Mouse (Mus musculus): ENCODE results near the gene Bicc1.
A peak's percentile ranks its signal among the peaks of the same experiment; 100 is the strongest.
"Not testable (repeated sequence)": the region's sequence is repeated elsewhere in the genome, so short reads cannot be mapped to it uniquely, and the experiment has no call there.

Bicc1 gene

DNA sequence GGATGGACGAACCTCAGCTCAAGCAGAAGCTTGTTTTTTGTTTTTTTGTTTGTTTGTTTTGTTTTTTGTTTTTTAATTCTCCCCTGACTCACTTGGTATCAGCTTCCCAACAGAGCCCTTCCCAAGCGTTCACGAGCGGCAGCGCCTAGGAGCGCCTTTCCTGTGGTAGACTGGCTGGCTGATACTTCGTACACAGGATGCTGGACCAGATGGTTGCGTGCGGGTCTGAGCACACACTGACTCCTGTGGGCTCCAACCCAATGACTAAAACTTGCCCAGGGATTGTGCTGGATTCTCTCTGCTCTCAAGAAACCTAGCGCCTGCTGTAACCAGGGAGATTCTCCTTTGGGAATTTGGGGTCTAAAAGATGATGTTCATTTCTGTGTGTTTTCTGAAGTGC, 211.2 kb downstream of the Bicc1 start:
- no peak for DNase-seq (ENCODE audit: low spot score in 2 of 2)

DNA sequence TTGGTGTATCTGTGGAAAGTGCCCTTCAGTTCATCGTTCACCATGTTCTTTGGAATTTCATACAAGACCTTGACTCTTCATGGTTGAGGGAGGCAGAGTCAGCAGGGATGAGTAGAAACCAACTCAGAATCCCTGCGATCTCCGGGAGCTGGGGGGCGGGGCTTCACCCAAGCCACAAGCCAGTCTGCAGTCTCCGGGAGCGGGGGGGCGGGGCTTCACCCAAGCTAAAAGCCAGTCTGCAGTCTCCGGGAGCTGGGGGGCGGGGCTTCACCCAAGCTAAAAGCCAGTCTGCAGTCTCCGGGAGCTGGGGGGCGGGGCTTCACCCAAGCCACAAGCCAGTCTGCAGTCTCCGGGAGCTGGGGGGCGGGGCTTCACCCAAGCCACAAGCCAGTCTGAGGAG, 213.4 kb downstream of the Bicc1 start:
- not testable (repeated sequence) for DNase-seq (ENCODE audit: low spot score in 2 of 2)

DNA sequence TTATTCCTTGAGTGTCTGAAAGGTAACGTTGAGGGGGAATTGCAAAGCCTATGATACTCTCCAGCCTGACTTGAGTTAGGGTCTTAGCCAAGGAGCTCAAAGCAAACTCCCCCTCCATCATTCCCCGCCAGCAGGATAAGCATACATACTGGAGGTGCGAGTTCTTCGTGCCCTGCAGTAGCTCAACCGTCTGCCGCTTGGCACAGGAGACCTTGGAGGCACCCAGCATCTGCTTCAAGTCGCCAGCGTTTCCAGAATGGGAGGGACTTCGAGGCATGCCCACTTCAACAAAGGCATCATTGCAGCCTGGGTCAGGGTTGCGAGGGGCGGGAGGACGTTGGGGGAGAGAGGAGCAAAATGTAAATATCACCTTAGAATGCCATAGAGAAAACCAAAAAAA, 214.4 kb downstream of the Bicc1 start:
- DNase-seq (ENCODE audit: low spot score in 2 of 2): no peak

DNA sequence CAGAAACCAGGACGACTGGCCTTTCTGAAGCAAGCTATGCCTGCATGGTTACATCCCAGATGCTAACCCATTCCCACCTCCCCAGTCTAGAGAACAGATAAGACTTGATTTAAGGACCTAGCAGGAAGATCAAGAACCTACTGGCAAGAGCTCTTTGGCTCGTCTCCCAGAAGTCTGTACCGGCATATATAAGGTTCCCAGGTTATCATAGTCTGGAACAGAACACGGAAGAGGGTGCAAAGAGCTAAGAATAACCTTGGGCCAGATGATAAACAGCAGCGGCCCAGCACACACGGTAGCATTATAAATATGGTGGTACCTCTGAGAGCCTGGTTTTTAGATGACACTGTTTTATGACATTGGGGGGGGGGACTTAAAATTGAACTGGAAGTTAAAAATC, 217.9 kb downstream of the Bicc1 start:
- DNase-seq (ENCODE audit: low spot score in 2 of 2): no peak

DNA sequence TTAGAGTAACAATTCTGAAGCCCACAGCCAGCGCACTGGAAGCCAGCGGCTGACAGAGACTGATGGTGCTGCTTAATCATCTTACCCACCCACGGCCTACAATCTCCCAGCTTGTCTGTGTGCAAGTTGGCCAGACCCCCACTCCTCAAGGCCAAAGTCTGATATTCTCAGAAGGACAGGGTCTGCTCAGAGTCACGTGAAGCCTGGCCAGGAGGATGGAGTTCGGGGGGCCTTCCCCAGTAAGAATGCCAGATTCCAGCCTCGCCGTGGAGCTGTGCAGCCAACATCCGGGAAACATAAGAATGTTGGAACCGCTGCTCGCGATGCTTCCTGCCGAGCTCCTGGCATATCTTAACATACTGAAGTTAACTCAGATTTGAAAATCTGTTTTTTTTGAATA, 219.7 kb downstream of the Bicc1 start:
- no peak for DNase-seq (ENCODE audit: low spot score in 2 of 2)

DNA sequence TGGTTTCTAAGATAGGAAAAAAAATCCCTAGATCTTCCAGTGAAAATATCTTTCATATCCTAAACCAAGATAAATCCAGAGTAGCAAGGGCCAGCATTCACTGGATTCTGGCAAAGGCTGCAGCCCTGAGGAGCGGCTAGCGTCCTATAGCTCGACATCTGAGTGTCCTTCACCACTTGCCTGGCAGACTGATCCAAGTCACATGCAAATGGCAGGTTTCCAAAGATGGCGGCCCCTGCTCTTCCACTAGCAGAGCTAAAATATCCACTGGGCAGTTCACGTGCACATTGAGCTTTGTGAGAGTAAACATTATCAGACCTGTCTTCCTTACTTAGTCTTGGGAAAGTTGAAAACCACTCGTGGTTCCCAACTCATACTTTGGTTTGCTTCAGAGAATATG, 222.1 kb downstream of the Bicc1 start:
- no peak for DNase-seq (ENCODE audit: low spot score in 2 of 2)

DNA sequence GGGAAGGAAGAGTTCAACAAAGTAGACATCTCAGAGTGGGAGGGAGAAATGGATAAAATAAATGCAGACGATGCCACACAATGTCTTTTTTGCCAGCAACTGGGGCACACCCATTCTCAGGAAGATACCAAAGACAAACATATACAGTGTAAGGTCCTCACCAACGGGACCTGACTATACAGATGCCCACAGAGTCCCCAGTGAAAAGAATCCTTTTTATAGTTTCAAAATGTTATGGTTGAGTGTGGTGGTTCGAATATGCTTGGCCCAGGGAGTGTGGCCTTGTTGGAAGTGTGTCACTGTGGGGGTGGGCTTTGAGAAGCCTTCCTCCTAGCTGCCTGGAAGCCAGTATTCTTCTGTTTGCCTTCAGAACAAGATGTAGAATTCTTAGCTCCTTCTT, 223.5 kb downstream of the Bicc1 start:
- no peak for DNase-seq (ENCODE audit: low spot score in 2 of 2)

DNA sequence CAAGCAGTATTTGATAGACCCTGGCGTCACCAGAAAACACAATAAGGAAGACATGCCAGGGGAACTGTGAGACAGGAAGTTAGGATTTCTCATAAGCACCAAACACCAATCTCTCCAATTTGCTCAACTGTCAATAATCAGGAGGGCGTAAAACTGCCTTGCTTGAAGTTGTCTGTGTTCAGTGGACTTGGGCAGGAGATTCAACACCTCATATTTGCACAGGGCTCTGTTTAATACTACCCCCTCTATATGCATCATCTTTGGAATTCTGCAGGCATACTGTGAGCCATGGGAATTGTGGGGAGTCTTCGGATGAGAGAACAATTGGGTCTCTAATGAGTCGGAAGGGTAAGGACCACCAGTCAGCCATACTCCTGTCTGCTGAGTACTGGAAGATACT, 233.4 kb downstream of the Bicc1 start:
- no peak for DNase-seq (ENCODE audit: low spot score in 2 of 2)

DNA sequence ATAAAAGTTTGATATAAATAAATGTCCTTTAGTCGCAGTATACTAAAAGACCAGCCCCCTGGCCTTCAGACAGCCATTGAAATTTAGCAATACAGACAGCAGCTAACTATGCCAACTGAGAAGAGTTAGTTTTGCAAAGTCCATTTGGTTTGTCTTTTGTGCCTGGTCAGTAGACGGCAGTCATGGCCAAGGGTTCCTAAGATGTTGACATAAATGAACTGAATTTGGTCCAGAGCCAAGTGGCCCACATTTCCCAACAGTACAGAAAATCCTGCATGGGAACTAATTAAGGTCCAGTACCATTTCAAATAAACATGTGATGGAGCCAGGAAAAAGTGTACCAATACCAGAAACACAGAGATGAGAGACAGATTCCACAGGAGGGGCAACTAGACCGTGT, 235.2 kb downstream of the Bicc1 start:
- no peak for DNase-seq (ENCODE audit: low spot score in 2 of 2)

DNA sequence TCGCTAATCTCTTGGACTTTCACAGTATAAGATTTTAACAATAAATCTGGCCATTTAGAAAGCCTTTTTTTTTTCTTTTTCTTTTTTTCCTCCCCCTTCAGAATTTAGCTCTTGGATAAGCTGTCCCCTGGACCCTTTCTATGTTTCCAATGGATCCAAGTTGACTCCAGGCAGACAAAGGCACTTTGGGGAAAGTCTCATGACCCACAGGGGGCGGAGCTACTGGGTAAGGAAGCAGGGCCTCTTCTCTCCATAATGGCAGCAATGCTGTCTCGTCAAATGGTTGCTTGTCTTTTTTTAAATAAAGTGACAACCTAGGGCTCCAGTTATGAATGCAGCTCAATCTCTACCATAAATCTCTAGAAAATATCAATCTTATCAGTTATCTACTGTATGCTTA, 235.6 kb downstream of the Bicc1 start:
- no peak for DNase-seq (ENCODE audit: low spot score in 2 of 2)

DNA sequence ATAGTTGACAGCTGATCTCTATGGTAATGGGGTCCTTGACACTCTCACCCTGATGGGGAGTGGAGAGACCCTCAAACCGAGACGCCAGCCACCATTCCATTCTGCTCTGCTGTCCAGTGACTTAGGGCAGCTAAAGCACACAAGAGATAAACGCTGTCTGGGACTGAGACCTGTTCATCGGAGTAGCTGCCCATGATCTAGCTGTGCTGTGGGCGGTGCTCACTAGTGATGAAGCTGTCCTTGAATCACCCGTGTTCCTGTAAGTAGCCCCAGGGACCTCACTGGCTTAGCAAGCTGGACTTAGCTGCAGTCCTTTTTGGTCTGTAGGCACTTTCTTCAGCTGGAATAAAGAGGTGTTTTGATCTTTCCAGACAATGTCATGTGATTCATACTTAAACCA, 238.0 kb downstream of the Bicc1 start:
- no peak for DNase-seq (ENCODE audit: low spot score in 2 of 2)

DNA sequence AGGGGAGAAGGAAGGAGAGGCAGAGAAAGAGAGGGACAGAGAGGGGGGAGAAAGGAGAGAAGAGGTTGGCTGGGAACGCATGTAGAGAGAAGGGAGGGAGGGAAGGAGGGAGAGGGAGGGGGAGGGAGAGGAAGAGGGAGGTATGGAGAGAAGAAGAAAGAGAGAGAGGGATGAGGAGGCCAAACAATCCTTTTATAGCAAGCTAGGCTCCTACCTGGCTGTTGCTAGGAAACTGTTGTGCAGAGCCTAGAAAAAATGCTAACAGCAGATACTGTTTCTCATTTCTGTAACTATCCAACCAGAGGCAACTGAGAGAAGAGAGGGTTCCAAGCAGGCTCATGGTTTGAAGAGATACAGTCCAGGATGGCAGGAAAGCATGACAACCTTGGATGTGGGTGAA, 239.6 kb downstream of the Bicc1 start:
- DNase-seq (ENCODE audit: low spot score in 2 of 2): no peak

DNA sequence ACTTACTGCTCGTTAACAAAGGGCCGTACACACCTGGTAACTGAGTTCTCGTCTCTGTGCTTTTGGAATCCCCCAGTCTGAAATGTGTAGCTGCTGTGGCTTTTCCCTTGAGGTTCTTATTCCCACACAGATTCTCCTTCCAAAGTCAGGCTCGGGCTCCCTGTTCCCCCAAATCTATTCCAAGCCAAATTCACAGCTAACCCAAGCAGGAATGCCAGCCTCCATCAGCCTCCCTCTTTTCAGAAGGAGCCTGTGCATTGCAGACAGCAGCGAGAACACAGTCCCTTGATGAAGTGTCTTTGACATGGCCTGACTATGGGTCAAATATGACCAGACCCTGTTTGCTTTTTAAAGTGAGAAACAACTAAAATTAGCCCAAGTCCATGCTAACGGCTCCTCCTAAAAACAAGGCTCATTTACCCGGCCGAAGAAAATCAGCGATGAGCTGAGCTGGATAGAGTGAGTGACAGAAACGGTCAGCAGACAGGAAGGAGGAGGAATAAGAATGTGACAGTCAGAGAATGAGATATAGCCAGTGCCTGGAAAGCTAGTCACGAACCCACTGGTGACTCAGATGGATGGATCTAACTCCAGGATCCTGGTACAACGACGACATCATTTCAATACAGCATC, 240.4 kb downstream of the Bicc1 start:
- no peak for DNase-seq (ENCODE audit: low spot score in 2 of 2)

DNA sequence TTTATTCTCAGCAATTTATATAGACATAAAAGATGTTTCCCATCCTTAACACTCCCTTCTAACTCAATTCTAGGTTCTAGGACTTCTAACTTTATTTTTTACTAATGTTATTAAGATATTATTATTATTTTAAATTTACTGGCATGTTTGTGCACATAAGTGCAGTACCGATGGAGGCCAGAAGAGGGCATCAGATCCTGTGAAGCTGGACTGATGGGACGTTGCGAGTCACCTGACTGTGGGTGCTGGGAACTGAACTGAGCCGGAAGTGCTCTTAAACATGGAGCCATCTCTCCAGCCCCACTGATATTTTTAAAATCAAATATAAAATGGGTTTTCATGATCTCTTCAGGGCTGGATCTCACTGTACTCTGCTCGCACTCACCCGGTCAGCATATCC, 242.8 kb downstream of the Bicc1 start:
- DNase-seq (ENCODE audit: low spot score in 2 of 2): no peak

DNA sequence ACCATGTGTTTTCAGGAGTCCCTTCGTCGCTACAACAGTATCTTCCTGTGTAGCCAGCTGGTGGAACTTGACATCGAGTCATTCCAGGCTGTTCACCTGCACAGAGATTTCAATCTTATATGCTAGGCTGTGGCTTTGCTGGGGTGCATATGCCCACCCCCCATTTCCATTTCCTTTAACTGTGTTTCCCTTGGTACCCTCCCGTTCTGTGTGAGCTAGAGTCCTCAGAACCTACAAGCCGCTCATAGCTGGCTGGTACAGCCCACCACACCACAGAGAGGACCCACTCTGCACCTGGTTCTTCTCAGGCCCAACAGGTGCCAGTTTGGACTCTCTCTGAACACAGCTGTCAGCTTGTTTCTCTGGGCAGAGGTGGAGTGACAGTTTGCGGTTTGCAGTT, 244.4 kb downstream of the Bicc1 start:
- peak in 1 of 2 experiments; percentile 5 for DNase-seq (ENCODE audit: low spot score in 2 of 2)

DNA sequence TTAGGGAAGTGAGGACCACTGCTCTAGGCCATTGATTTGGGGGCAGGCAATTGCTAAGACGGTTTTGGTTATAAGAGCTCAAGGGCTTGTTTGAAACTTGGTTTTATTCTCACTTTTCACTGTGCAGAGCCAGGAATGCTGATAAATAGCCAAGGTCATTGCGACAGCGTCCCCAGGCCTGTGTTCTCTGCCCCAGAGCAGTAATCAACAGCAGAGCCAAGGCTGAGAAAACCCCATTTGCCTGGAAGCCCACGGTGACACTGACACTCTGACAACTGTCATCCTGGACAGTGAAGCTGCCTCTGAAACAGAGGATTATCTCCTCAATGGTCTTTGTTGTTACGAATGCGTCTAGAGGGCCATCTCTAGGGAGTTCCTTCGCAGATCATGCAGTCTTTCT, 255.6 kb downstream of the Bicc1 start:
- DNase-seq (ENCODE audit: low spot score in 2 of 2): no peak

DNA sequence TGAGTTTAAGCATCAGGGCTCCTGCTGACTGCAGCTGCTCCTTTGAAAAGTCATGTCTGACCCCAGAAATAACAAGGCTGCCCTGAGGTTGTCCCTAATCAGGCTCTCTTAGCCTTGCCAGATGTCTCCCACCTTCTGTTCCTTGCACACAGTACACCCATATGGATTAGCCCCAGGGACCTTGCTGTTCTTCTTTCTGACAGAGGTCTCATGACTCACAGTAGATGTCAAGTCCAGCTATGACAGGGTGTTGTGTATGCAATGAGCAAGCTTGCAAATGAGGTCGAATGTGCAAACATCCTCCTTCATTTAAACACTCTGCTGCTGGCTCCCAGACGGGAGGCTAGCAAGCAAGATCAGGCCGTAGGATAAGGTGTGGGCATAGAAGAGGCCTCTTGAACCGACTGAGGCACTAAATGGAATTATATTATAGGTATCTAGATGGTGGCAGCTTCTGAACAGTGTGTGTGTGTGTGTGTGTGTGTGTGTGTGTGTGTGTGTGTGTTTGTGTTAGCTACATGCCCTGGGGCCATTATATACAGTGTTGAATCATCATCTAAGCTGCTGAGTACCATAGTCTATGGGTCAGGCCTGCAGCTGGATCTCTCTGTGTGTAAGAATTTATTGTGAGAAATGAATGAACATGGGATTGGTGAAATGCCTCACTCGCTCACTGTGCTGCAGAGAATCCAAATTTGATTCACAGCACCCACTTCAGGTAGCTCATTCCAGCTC, 256.6 kb downstream of the Bicc1 start:
- no peak for DNase-seq (ENCODE audit: low spot score in 2 of 2)

DNA sequence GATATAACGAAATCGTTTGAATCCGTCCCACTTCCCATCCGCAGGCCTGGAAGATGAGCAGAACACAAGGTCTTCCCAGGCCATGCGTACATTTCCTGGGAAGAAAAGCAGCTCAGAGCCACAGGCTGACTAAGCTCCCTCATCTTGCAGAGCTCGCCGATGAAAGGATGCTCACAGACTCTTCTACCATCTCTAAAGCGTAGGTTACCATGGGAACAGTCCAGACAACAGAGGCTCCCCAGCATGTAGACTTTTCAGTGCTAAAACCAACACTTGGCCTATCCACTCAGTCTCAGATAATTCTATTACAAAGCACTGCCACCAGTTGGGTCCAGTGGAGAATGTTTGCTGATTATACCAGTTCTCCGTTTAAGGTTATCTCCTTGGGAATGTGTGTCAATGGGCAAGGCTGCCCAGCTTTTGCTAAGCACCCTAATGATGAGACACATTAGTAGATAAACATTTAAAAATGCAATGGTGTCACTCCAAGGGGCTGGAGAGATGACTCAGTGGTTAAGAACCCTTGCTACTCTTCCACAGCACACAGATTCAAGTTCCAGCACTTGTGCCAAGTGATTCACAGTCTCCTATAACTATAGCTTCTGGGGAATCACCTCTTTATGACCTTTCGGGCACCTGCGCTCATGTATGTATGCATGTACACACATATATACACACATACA, 258.2 kb downstream of the Bicc1 start:
- DNase-seq (ENCODE audit: low spot score in 2 of 2): no peak

DNA sequence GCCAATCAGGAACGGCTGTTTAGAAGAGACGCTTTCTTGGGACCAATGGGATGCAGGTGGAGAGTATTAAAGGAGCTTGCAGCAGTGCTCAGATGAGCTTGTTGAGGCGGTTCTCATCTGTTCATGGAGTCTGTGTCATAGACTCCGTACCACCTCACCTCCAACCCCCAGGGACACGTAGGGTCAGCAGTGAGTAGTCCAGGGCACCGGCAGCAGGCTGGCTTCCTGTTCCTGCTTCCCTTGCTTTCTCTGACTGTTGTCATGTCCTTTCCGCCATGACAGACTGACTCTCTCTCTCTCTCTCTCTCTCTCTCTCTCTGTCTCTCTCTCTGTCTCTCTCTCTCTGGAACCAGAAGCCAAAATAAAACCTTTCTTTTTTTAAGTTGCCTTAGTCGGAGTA, 263.6 kb downstream of the Bicc1 start:
- no peak for DNase-seq (ENCODE audit: low spot score in 2 of 2)

DNA sequence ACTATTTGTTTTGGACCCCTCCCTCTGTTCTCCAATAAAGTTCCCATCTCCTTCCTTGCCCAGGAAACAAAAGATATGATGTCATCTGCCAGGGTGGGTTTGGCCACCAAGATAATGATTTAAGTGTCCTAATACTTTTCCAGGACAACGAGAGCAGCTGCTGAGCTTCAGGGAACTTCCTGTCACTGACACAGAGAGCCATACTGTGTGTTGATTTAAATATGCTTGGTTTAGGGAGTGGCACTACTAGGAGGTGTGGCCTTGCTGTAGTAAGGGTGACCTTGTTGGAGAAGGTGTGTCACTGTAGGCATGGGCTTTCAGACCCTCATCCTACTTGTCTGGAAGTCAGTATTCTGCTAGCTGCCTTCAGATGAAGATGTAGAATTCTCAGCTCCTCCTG, 281.5 kb downstream of the Bicc1 start:
- DNase-seq (ENCODE audit: low spot score in 2 of 2): no peak

DNA sequence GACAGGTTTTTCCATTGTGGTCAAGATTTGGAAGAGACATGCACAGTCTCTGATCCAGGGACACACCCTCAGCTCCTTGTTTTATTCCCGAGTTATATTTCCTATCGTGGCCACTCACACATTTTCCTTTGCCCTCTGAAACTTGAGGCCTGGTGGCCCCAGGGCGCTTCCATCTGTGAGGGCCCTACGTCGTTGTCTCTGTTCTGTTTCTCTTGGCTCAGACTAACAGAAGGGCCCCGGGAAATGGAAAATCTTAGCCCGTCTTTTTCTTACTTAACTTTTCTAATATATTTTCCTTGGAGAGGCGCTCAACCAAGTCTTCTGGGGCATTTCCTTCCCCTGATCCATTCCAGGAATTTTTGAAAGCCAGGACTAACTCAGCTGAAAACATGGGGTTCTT, 281.9 kb downstream of the Bicc1 start:
- DNase-seq (ENCODE audit: low spot score in 2 of 2): no peak

DNA sequence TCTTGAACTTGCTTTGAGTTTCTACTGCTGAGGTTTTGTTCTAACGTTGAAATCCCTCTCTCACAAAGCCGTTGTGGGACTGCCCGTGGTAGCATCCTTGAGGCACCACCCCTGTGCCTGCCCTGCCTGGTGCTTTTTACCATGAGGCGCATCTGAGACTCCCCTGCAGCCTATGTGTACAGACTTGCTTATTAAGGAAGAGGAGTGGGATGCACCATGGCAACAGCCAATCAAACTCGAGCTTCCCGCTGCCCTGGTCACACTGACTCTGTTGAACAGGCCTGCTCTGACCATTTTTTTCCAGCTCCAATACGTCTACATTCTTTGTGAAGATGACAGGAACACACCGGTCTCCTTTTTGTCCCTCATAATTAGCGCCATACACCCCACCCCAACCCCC, 283.0 kb downstream of the Bicc1 start:
- no peak for DNase-seq (ENCODE audit: low spot score in 2 of 2)

DNA sequence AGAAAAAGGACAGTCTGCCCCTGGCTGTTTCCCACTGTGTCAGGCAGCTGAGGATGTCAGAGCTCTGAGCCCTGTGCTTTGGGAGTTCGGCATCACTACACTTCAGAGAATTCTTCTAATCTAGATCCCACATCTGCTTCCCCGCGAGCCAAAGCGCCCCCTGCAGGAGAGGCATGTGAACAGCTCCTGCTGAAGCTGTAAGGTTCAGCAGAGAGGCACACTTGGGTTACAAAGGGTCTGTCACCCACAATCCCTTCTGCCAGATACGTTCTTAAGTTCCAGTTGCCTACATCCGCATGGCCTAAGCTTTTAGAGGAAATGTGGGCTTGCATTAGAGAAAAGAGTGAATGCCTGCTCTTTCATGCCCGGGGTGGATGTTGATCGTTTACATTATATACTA, 283.4 kb downstream of the Bicc1 start:
- DNase-seq (ENCODE audit: low spot score in 2 of 2): no peak
